Mouse (Mus musculus) heart, embryonic 14.5 days (tissue): Measurements from ENCODE around the gene Zmynd10. TPM values are rescaled to one million over a fixed set of nuclear protein-coding genes. Genes with fewer than 3 reads are reported as not detected.
A peak's percentile ranks its signal among the peaks of the same experiment; 100 is the strongest.
"Not testable (repeated sequence)": the region's sequence is repeated elsewhere in the genome, so short reads cannot be mapped to it uniquely, and the experiment has no call there.

ENCODE experiments used
- ATAC-seq: fragments of 200-750 bp; cut with Nextera tagmentation; 2 replicates; pipeline ENCODE4 v1.8.0; 2017; ENCODE audit warnings: low read depth, moderate TSS enrichment; ENCODE audit not compliant: insufficient number of reproducible peaks, insufficient read depth, low FRiP score
- H3K27ac ChIP-seq, 2 experiments: fragments of 200-500 bp in 1 of 2; fragments of 300-500 bp in 1 of 2; sonication (generic) in 1 of 2; replicated peaks in 1 of 2; 2 replicates each; pipeline ENCODE4 v1.5.1; 2012 to 2014; ENCODE audit warnings: low read depth in 2 of 2, low read length in 2 of 2, control low read depth in 1 of 2, mild to moderate bottlenecking in 1 of 2, mixed read lengths in 1 of 2; ENCODE audit not compliant: control insufficient read depth in 1 of 2, insufficient read depth in 1 of 2
- H3K27me3 ChIP-seq: fragments of 300-500 bp; sonication (generic); 2 replicates; pipeline ENCODE4 v1.6.1; 2014; ENCODE audit warnings: mild to moderate bottlenecking, low read length, control low read depth; ENCODE audit not compliant: control insufficient read depth, insufficient read depth
- H3K36me3 ChIP-seq: fragments of 300-500 bp; sonication (generic); 2 replicates; pipeline ENCODE4 v1.6.1; 2014; ENCODE audit warnings: mild to moderate bottlenecking, control low read depth, low read length, mixed read lengths; ENCODE audit not compliant: control insufficient read depth, insufficient read depth
- H3K4me1 ChIP-seq, 2 experiments: fragments of 200-500 bp in 1 of 2; fragments of 300-500 bp in 1 of 2; sonication (generic) in 1 of 2; 2 replicates each; pipeline ENCODE4 v1.6.1; 2012 to 2014; ENCODE audit warnings: low read length in 2 of 2, control low read depth in 1 of 2, mixed read lengths in 1 of 2; ENCODE audit not compliant: control insufficient read depth in 2 of 2, insufficient read depth in 2 of 2
- H3K4me2 ChIP-seq: fragments of 300-500 bp; sonication (generic); 2 replicates; pipeline ENCODE4 v1.6.1; 2014; ENCODE audit warnings: mild to moderate bottlenecking, low read length
- H3K4me3 ChIP-seq, 2 experiments: fragments of 200-500 bp in 1 of 2; fragments of 300-500 bp in 1 of 2; sonication (generic) in 1 of 2; 2 replicates each; pipeline ENCODE4 v1.5.1; 2012 to 2014; ENCODE audit warnings: low read length in 2 of 2, mild to moderate bottlenecking in 2 of 2, control low read depth in 1 of 2, low read depth in 1 of 2, moderate library complexity in 1 of 2; ENCODE audit not compliant: control insufficient read depth in 1 of 2, insufficient read depth in 1 of 2
- H3K9ac ChIP-seq: fragments of 300-500 bp; sonication (generic); 2 replicates; pipeline ENCODE4 v1.6.1; 2014; ENCODE audit warnings: mild to moderate bottlenecking, low read length
- H3K9me3 ChIP-seq: fragments of 300-500 bp; sonication (generic); 2 replicates; pipeline ENCODE4 v1.6.1; 2016; ENCODE audit warnings: low read length, control low read depth; ENCODE audit not compliant: control insufficient read depth
- WGBS: fragments of 180-500 bp; shearing (Covaris S2); extraction: QIAGEN DNeasy Blood & Tissue Kit; methylation state at CpG from one replicate; pipeline ENCODE4 v1.1.7; 2014; 5-methylcytosine and 5-hydroxymethylcytosine counted together
- polyA plus RNA-seq: library from polyadenylated mRNA; unstranded; fragments of >200 nt; fragmentation: Nextera tagmentation; extraction: Ambion mirVana; gene quantifications from 2 replicates; pipeline ENCODE4 v1.2.1, GENCODE M21; 2014

Zmynd10 gene
- polyA plus RNA-seq, 1 experiment from 2014 or later: not detected

DNA sequence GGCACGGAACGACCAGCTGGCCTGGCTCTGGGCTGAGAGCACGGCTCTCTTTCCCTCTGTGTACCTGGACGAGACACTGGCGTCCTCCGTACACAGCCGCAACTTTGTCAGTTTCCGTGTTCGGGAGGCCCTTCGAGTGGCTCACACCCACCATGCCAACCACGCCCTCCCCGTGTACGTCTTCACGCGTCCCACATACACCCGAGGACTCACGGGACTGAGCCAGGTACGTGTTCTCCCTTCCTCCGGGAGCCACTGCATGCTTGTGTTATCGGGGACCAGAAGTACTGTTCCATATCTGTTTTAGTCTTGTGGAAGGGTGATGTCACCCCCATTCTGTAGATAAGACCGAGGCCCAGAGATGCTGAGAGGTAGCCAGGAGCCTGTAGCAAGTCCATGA lies 23.7 kb downstream of the Zmynd10 start:
- H3K36me3 ChIP-seq: peaks cover 51% of the 10 kb centered on the region
- peak overlapping the region in 1 of 2 experiments; percentile 92; a peak in 1 of 4 replicates for H3K27ac ChIP-seq
- peaks cover 32 to 42% of the 10 kb centered on the region in 2 experiments for H3K4me1 ChIP-seq
- no peak for ATAC-seq
- H3K4me2 ChIP-seq: peak overlapping the region; percentile 97
- WGBS: 46% methylated on average over 21 of the region's 21 CpGs
- no peaks in the 10 kb centered on the region for H3K27me3 ChIP-seq
- H3K9ac ChIP-seq: peak overlapping the region; percentile 92
- no peaks in the 10 kb centered on the region for H3K9me3 ChIP-seq
- peak overlapping the region; percentile 77 to 88 for H3K4me3 ChIP-seq

GRCm38 (mm10) chr9:107571534-107572326 lies 24.6 kb downstream of the Zmynd10 start:
- 88% methylated on average over 22 of the region's 22 CpGs for WGBS
- no peaks in the 10 kb centered on the region for H3K9me3 ChIP-seq
- H3K4me2 ChIP-seq: peak overlapping the region; percentile 97
- H3K4me3 ChIP-seq: peak overlapping the region; percentile 77 to 88; a peak in 3 of 4 replicates
- peaks cover 45% of the 10 kb centered on the region for H3K36me3 ChIP-seq
- H3K27me3 ChIP-seq: no peaks in the 10 kb centered on the region
- peaks cover 34 to 41% of the 10 kb centered on the region in 2 experiments for H3K4me1 ChIP-seq
- ATAC-seq: no peak
- no peak overlapping the region; a peak in 1 of 4 replicates for H3K27ac ChIP-seq
- peak overlapping the region; percentile 92 for H3K9ac ChIP-seq

GRCm38 (mm10) chr9:107572327-107572662 lies 25.2 kb downstream of the Zmynd10 start:
- Histone ChIP-seq H3K9ac (no peak overlapping the region), H3K9me3 (no peaks in the 10 kb centered on the region), H3K27ac (no peak overlapping the region), H3K4me2 (no peak overlapping the region), H3K36me3 (peaks cover 45% of the 10 kb centered on the region), H3K4me1 (peaks cover 40 to 42% of the 10 kb centered on the region in 2 experiments), H3K4me3 (no peak overlapping the region), H3K27me3 (no peaks in the 10 kb centered on the region)
- WGBS: 98% methylated on average over 2 of the region's 2 CpGs
- no peak for ATAC-seq

GRCm38 (mm10) chr9:107573774-107574173 lies 26.7 kb downstream of the Zmynd10 start:
- H3K9me3 ChIP-seq, H3K4me2 ChIP-seq, H3K9ac ChIP-seq, H3K4me3 ChIP-seq, ATAC-seq, H3K27me3 ChIP-seq, H3K27ac ChIP-seq: not testable (repeated sequence)
- peaks cover 30 to 34% of the 10 kb centered on the region in 2 experiments for H3K4me1 ChIP-seq
- WGBS: 84% methylated on average over 6 of the region's 6 CpGs
- peaks cover 45% of the 10 kb centered on the region for H3K36me3 ChIP-seq

DNA sequence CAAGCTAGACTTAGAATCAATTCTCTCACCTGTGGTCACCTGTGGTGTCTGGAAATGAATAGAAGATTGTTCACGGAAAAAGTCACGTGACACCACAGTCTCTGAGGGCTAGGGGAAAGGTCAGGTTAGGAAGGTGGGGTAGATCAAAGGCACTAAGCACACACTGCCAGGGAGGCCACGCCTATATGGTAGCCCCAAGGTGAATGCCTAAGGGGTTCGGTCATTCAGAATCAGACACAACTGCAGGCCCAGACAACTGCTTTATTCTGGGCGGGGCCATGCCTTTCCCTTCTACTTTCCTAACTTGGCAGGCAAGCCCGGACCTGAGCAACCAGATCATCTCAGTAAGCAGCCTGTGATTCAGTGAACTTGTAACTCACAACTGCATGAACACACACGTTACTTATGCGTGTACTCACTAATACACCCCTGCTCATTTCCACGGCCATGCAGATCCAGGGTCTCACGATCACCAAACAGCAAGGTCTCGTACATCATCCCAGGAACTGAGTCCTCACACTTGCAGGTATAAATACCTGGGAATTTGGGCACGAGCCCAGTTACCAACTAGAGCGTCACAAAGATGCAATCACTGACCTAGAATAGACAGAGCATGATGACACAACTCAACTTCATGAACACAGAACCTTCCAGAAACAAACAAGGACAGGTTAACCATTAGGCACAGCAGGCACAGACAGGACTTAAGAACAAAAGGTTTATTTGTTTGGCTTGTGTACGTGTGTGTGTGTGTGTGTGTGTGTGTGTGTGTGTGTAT lies 28.7 kb downstream of the Zmynd10 start:
- Histone ChIP-seq H3K27ac (peak overlapping the region; percentile 55 to 57; a peak in 3 of 4 replicates), H3K9ac (no peak overlapping the region), H3K4me2 (peak overlapping the region; percentile 61; the same call in 1 of the 2 replicates), H3K9me3 (no peaks in the 10 kb centered on the region), H3K4me1 (peaks cover 20 to 28% of the 10 kb centered on the region in 2 experiments), H3K27me3 (no peaks in the 10 kb centered on the region), H3K4me3 (no peak overlapping the region), H3K36me3 (peaks cover 37% of the 10 kb centered on the region)
- ATAC-seq: no peak
- 80% methylated on average over 14 of the region's 14 CpGs for WGBS

- H3K9ac ChIP-seq: peak within 1 kb of the TSS; percentile 66
- peak within 1 kb of the TSS; percentile 61 for H3K4me2 ChIP-seq
- 26% methylated on average over 16 of the region's 16 CpGs for WGBS
- no peaks in the 10 kb centered on the region for H3K27me3 ChIP-seq
- peaks cover 16 to 27% of the 10 kb centered on the region in 2 experiments for H3K4me1 ChIP-seq
- peak within 1 kb of the TSS; percentile 32 to 45 for H3K4me3 ChIP-seq
- peaks cover 30% of the 10 kb centered on the region for H3K36me3 ChIP-seq
- ATAC-seq: peak; percentile 58; the same call in 1 of the 2 replicates
- peak within 1 kb of the TSS; percentile 55 to 57 for H3K27ac ChIP-seq
- H3K9me3 ChIP-seq: no peaks in the 10 kb centered on the region
These were observed 29.4 kb downstream of the Zmynd10 start, which contains the start of gene Hyal1 for GRCm38 (mm10) chr9:107576357-107577107. Gene Hyal1, plus strand, starts transcription at chr9:107576927.

DNA sequence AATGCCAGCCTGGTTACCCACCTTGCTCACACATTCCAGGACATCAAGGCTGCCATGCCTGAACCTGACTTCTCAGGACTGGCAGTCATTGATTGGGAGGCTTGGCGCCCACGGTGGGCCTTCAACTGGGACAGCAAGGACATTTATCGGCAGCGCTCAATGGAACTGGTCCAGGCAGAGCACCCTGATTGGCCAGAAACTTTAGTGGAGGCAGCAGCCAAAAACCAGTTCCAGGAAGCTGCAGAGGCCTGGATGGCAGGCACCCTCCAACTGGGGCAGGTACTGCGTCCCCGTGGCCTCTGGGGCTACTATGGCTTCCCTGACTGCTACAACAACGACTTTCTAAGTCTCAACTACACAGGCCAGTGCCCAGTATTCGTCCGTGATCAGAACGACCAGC lies 30.8 kb downstream of the Zmynd10 start:
- Histone ChIP-seq H3K36me3 (peaks cover 21% of the 10 kb centered on the region), H3K9ac (no peak overlapping the region), H3K27ac (no peak overlapping the region), H3K9me3 (no peaks in the 10 kb centered on the region), H3K4me2 (0 out of 2 replicates have a peak overlapping the region, but pooled peaks have one; percentile 61), H3K4me3 (no peak overlapping the region), H3K4me1 (peaks cover 17 to 29% of the 10 kb centered on the region in 2 experiments), H3K27me3 (no peaks in the 10 kb centered on the region)
- WGBS: 93% methylated on average over 10 of the region's 10 CpGs
- no peak for ATAC-seq
